Mouse (Mus musculus) heart, embryonic 16.5 days (tissue): ENCODE measurements around the gene Stmnd1. TPM values are rescaled to one million over a fixed set of nuclear protein-coding genes. Genes with fewer than 3 reads are reported as not detected.
"Not testable (repeated sequence)": the region's sequence is repeated elsewhere in the genome, so short reads cannot be mapped to it uniquely, and the experiment has no call there.

ENCODE experiments used
- ATAC-seq: fragments of 200-750 bp; cut with Nextera tagmentation; replicated peaks from 2 replicates; pipeline ENCODE4 v1.8.0; 2017; ENCODE audit warnings: moderate number of reproducible peaks; ENCODE audit not compliant: insufficient read depth, low FRiP score; ENCODE audit errors: extremely low read depth
- H3K27ac ChIP-seq: fragments of 300-500 bp; sonication (generic); 2 replicates; pipeline ENCODE4 v1.5.1; 2014; ENCODE audit warnings: mild to moderate bottlenecking, low read length, control low read depth, moderate library complexity
- H3K27me3 ChIP-seq: fragments of 300-500 bp; sonication (generic); 2 replicates; pipeline ENCODE4 v1.6.1; 2014; ENCODE audit warnings: low read length, mixed read lengths; ENCODE audit not compliant: control insufficient read depth, insufficient read depth
- H3K36me3 ChIP-seq: fragments of 300-500 bp; sonication (generic); 2 replicates; pipeline ENCODE4 v1.6.1; 2014; ENCODE audit not compliant: control insufficient read depth, insufficient read depth
- H3K4me1 ChIP-seq: fragments of 300-500 bp; sonication (generic); 2 replicates; pipeline ENCODE4 v1.6.1; 2014; ENCODE audit warnings: low read length, mixed read lengths; ENCODE audit not compliant: control insufficient read depth, insufficient read depth
- H3K4me2 ChIP-seq: fragments of 300-500 bp; sonication (generic); 2 replicates; pipeline ENCODE4 v1.6.1; 2014; ENCODE audit warnings: low read depth, mild to moderate bottlenecking, control low read depth, low read length
- H3K4me3 ChIP-seq: fragments of 300-500 bp; sonication (generic); 2 replicates; pipeline ENCODE4 v1.5.1; 2014; ENCODE audit warnings: mild to moderate bottlenecking, control low read depth, low read length
- H3K9ac ChIP-seq: fragments of 300-500 bp; sonication (generic); 2 replicates; pipeline ENCODE4 v1.6.1; 2014; ENCODE audit warnings: low read length, control low read depth
- H3K9me3 ChIP-seq: fragments of 300-500 bp; sonication (generic); replicated peaks from 2 replicates; pipeline ENCODE4 v1.6.1; 2016; ENCODE audit warnings: low read length; ENCODE audit not compliant: control insufficient read depth
- WGBS: fragments of 180-500 bp; shearing (Covaris S2); extraction: QIAGEN DNeasy Blood & Tissue Kit; methylation state at CpG from one replicate; pipeline ENCODE4 v1.1.7; 2014; 5-methylcytosine and 5-hydroxymethylcytosine counted together
- polyA plus RNA-seq: library from polyadenylated mRNA; unstranded; fragments of >200 nt; fragmentation: Nextera tagmentation; extraction: Ambion mirVana; gene quantifications from 2 replicates; pipeline ENCODE4 v1.2.1, GENCODE M21; 2015

Gene Stmnd1
- 0.46 and 0.54 TPM in 2 replicates for polyA plus RNA-seq

- peak within 1 kb of the TSS; percentile 54 for H3K9ac ChIP-seq
Measured at GRCm38 (mm10) chr13:46273453-46274110, at the start of gene Stmnd1. Gene Stmnd1 (plus strand): TSS chr13:46273721.

DNA sequence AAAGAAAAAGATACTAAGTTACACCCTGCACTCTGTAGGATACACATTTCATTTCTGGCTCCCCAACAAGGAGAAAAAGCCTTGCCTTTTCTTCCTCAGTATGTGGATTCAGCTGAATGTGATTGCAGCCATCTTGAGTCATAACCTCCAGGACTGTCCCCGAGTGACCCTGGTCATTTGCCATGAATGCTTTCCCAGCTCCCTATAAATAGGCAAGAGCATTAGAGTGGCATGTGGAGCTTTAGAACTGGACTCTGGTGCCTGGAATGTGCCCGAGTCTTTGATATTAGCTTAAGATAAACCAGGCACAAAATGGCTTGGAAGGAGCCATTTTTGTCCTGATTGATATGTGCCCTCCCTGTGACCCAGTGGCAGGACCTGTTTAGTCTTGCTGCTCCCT is 46.6 kb upstream of the Stmnd1 start:
- no peak overlapping the region for H3K27ac ChIP-seq
- H3K4me1 ChIP-seq: peaks cover 15% of the 10 kb centered on the region
- H3K4me2 ChIP-seq: no peak overlapping the region
- no peaks in the 10 kb centered on the region for H3K9me3 ChIP-seq
- H3K36me3 ChIP-seq: no peaks in the 10 kb centered on the region
- no peaks in the 10 kb centered on the region for H3K27me3 ChIP-seq
- H3K4me3 ChIP-seq: no peak overlapping the region
- no peak overlapping the region for H3K9ac ChIP-seq
- peak; percentile 55; the same call in 1 of the 2 replicates for ATAC-seq
- WGBS: 31% methylated on average over 2 of the region's 2 CpGs

More at GRCm38 (mm10) chr13:46273453-46274110, at the start of gene Stmnd1:
- Histone ChIP-seq H3K9me3 (no peaks in the 10 kb centered on the region), H3K4me1 (peaks cover 6% of the 10 kb centered on the region), H3K4me3 (peak within 1 kb of the TSS; percentile 43), H3K27me3 (no peaks in the 10 kb centered on the region; the same call in 1 of the 2 replicates), H3K27ac (peak within 1 kb of the TSS; percentile 54), H3K4me2 (peak within 1 kb of the TSS; percentile 67), H3K36me3 (no peaks in the 10 kb centered on the region)
- peak; percentile 62 for ATAC-seq
- WGBS: 12% methylated on average over 8 of the region's 8 CpGs

DNA sequence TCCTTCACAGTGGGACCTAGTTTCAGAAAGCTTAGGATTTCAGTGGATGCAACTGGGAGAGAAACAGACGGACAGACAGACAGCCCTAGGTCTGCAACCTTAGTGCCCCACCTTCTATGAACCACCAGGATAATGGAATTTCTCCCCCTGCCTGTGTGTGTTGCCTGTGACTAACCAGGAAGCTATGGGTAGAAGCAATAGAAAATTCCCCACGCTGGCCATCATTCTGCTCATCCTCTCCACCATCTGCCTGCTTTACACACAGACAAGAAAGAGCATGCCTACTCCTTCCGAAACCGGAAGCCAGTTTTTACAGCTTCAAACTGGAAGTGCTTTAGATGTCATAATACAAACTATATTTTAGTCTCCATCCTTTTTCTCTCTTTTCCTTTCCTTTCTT is 46.0 kb upstream of the Stmnd1 start:
- 85% methylated on average over 4 of the region's 4 CpGs for WGBS
- no peaks in the 10 kb centered on the region for H3K36me3 ChIP-seq
- no peak for ATAC-seq
- H3K4me2 ChIP-seq: no peak overlapping the region
- H3K27ac ChIP-seq: no peak overlapping the region
- no peaks in the 10 kb centered on the region for H3K27me3 ChIP-seq
- H3K4me3 ChIP-seq: no peak overlapping the region
- H3K9ac ChIP-seq: no peak overlapping the region
- H3K9me3 ChIP-seq: no peaks in the 10 kb centered on the region
- H3K4me1 ChIP-seq: peaks cover 15% of the 10 kb centered on the region

DNA sequence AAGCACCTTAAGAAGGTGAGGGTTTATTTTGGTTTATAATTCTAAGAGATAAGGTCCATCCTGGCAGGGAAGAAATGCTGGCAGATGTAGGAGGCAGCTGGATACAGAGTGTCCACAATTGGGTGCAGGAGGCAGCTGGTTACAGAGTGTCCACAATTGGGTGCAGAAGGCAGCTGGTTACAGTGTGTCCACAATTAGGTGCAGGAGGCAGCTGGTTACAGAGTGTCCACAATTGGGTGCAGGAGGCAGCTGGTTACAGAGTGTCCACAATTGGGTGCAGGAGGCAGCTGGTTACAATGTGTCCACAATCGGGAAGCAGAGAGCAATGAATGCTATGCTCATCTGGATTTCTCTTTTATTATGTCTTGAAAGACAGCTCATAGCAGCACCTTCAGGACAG is 44.8 kb upstream of the Stmnd1 start:
- WGBS: 94% methylated on average over 1 of the region's 1 CpGs
- H3K27me3 ChIP-seq, ATAC-seq, H3K36me3 ChIP-seq, H3K4me3 ChIP-seq, H3K9me3 ChIP-seq, H3K9ac ChIP-seq, H3K27ac ChIP-seq, H3K4me2 ChIP-seq: not testable (repeated sequence)
- peaks cover 15% of the 10 kb centered on the region for H3K4me1 ChIP-seq

DNA sequence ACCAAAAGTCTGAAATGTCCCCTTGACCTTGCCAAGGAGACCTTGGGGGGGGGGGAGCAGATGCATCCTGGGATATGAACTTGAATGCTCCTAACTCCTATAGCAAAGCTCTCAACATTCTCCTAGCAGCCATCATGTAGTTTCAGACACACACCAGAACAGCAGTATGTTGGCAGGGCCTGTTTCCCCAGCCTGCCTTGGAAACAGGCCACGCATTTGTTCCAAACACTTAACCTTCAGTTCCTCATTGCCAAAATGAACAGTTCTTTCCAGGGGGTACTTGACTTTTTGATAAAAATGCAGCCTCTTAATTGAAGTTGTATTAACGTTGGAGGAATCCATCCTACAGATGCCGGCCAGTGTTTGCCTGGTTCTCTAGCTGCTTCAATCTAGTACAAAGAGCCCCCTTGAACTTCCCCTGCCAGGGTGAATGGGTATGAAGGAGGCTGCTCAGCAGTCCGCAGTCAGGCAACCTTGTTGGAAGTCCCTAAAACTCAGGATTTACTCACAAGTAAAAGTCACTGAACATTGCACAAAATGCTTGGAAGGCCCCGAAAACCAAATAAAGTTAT is 41.9 kb upstream of the Stmnd1 start:
- H3K36me3 ChIP-seq: no peaks in the 10 kb centered on the region
- H3K27me3 ChIP-seq: no peaks in the 10 kb centered on the region
- H3K27ac ChIP-seq: peak overlapping the region; percentile 74
- H3K4me3 ChIP-seq: no peak overlapping the region
- ATAC-seq: peak; percentile 81
- H3K9ac ChIP-seq: no peak overlapping the region
- no peaks in the 10 kb centered on the region for H3K9me3 ChIP-seq
- 47% methylated on average over 5 of the region's 5 CpGs for WGBS
- no peak overlapping the region for H3K4me2 ChIP-seq
- H3K4me1 ChIP-seq: peaks cover 15% of the 10 kb centered on the region

- H3K4me1 ChIP-seq: no peaks in the 10 kb centered on the region
- no peak overlapping the region for H3K4me2 ChIP-seq
- WGBS: 71% methylated on average over 7 of the region's 7 CpGs
- H3K36me3 ChIP-seq: no peaks in the 10 kb centered on the region
- ATAC-seq: no peak
- H3K27me3 ChIP-seq: no peaks in the 10 kb centered on the region
- H3K9me3 ChIP-seq: no peaks in the 10 kb centered on the region
- no peak overlapping the region for H3K27ac ChIP-seq
- no peak overlapping the region for H3K4me3 ChIP-seq
- no peak overlapping the region for H3K9ac ChIP-seq
Measured at GRCm38 (mm10) chr13:46237723-46238349, 35.7 kb upstream of the Stmnd1 start.

DNA sequence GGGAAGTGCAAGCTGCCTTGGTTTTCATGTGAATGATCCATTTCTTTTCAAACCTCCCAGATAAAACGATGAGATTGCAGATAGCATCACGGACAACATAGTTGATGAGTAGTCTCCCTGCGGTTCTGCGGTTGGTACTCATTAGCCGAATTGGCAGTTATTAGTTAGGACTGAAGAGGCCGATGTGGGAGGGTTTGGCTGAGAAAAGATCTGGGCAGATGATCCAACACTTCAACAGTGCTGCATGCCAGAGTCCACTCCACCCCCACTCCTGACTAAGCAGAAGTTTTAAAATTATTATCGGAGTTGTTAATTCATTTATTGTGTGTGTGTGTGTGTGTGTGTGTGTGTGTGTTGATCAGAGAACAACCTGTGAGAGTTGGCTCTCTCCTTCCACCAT is 34.7 kb upstream of the Stmnd1 start:
- H3K9me3 ChIP-seq: no peaks in the 10 kb centered on the region
- H3K4me2 ChIP-seq: no peak overlapping the region
- no peak overlapping the region for H3K27ac ChIP-seq
- no peak overlapping the region for H3K9ac ChIP-seq
- no peak for ATAC-seq
- H3K4me1 ChIP-seq: no peaks in the 10 kb centered on the region
- WGBS: 69% methylated on average over 7 of the region's 7 CpGs
- H3K36me3 ChIP-seq: no peaks in the 10 kb centered on the region
- H3K4me3 ChIP-seq: no peak overlapping the region
- H3K27me3 ChIP-seq: no peaks in the 10 kb centered on the region

DNA sequence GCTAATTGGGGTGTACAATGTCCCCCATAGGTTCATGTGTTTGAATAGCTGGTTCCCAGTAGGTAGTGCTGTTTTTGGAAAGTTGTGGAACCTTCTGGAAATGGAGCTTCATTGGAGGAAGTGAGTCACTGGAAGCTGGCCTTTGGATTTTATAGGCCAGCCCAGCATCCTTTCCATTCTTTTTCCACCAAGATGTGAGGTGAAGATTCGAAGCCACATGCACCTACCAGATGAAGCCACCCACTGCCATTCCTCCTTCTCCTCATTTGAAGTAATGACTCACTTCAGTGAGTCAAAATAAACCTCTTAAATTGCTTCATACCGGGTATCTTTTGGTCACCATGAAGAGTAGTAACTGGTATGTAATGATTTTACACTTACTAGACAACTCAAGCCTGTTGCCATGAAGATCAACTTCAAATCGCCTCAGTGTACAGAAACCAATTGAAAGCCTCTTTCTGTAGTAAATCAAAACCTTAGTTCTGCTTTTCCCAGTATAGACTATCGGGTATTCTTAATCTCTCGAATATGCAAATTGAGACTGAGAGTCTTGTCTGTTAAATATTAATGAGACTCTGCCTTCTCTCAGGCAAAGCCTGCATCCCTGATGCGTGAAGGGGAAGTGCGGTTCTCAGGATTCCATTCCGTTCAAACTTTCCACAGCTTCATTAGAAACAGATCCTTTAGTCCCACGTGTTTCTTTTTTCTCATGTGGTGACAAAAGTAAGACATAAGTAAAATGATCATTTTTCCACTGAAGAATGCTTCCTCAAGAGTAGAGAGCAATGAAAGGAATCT is 31.9 kb upstream of the Stmnd1 start:
- ATAC-seq: no peak
- no peaks in the 10 kb centered on the region for H3K4me1 ChIP-seq
- no peaks in the 10 kb centered on the region for H3K36me3 ChIP-seq
- no peak overlapping the region for H3K4me3 ChIP-seq
- WGBS: 80% methylated on average over 9 of the region's 9 CpGs
- H3K27me3 ChIP-seq: no peaks in the 10 kb centered on the region
- H3K9me3 ChIP-seq: no peaks in the 10 kb centered on the region
- H3K27ac ChIP-seq: no peak overlapping the region
- no peak overlapping the region for H3K4me2 ChIP-seq
- H3K9ac ChIP-seq: no peak overlapping the region
